Mouse (Mus musculus) forebrain, embryonic 14.5 days (tissue): ENCODE data around the gene Htr1f. TPM values are rescaled to one million over a fixed set of nuclear protein-coding genes. Genes with fewer than 3 reads are reported as not detected.
A peak's percentile ranks its signal among the peaks of the same experiment; 100 is the strongest.

Experiments used
- ATAC-seq: fragments of 200-750 bp; cut with Nextera tagmentation; 2 replicates; pipeline ENCODE4 v1.8.0; 2017; ENCODE audit warnings: mild to moderate bottlenecking, moderate library complexity
- DNase-seq: peaks from one replicate; pipeline ENCODE4 v3.0.0-alpha.2; 2015; ENCODE audit warnings: low spot score
- H3K27ac ChIP-seq: fragments of 300-500 bp; sonication (generic); 2 replicates; pipeline ENCODE4 v1.5.1; 2014; ENCODE audit warnings: low read depth, mild to moderate bottlenecking, control low read depth, low read length, moderate library complexity
- H3K27me3 ChIP-seq: fragments of 300-500 bp; sonication (generic); replicated peaks from 2 replicates; pipeline ENCODE4 v1.6.1; 2014; ENCODE audit warnings: low read length, control low read depth, mixed read lengths; ENCODE audit not compliant: control insufficient read depth, insufficient read depth
- H3K36me3 ChIP-seq: fragments of 300-500 bp; sonication (generic); 2 replicates; pipeline ENCODE4 v1.6.1; 2014; ENCODE audit warnings: low read length, control low read depth; ENCODE audit not compliant: control insufficient read depth, insufficient read depth
- H3K4me1 ChIP-seq: fragments of 300-500 bp; sonication (generic); 2 replicates; pipeline ENCODE4 v1.6.1; 2014; ENCODE audit warnings: antibody characterized with exemption, low read length, control low read depth; ENCODE audit not compliant: control insufficient read depth, insufficient read depth
- H3K4me2 ChIP-seq: fragments of 300-500 bp; sonication (generic); 2 replicates; pipeline ENCODE4 v1.6.1; 2014; ENCODE audit warnings: mild to moderate bottlenecking, control low read depth, low read length
- H3K4me3 ChIP-seq: fragments of 300-500 bp; sonication (generic); 2 replicates; pipeline ENCODE4 v1.5.1; 2014; ENCODE audit warnings: low read depth, low read length, control low read depth
- H3K9ac ChIP-seq: fragments of 300-500 bp; sonication (generic); 2 replicates; pipeline ENCODE4 v1.6.1; 2014; ENCODE audit warnings: mild to moderate bottlenecking, low read length, control low read depth, moderate library complexity
- H3K9me3 ChIP-seq: fragments of 300-500 bp; sonication (generic); replicated peaks from 2 replicates; pipeline ENCODE4 v1.6.1; 2016; ENCODE audit warnings: low read length, control low read depth, mixed read lengths; ENCODE audit not compliant: control insufficient read depth
- WGBS: fragments of 180-500 bp; shearing (Covaris S2); extraction: QIAGEN DNeasy Blood & Tissue Kit; methylation state at CpG from one replicate; pipeline ENCODE4 v1.1.7; 2014; 5-methylcytosine and 5-hydroxymethylcytosine counted together
- polyA plus RNA-seq: library from polyadenylated mRNA; unstranded; fragments of >200 nt; fragmentation: Nextera tagmentation; extraction: Ambion mirVana; gene quantifications from 2 replicates; pipeline ENCODE4 v1.2.1, GENCODE M21; 2014

The Htr1f gene
- polyA plus RNA-seq, 1 experiment from 2014 or later: 0.19 TPM

DNA sequence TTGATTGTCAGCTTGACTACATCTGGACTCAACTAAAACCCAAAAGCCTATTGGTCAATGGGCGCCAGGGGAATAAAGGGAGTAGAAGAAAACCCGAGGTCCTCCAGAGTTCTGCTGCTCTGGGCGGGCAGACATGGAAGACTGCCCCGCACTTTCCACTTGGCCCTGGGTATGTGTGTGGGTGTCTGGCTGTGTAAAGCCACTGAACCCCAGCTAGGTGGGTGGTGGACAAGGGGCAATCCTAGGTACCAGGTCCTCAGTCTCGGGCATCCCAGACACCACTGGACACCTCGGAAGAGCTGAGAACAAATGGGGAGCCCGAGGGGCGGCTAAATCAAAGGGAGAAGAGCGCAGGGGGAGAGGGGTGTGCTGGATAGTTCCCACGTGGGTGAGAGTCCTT lies 196.9 kb downstream of the Htr1f start:
- H3K36me3 ChIP-seq: no peaks in the 10 kb centered on the region
- no peaks in the 10 kb centered on the region for H3K27me3 ChIP-seq
- H3K4me1 ChIP-seq: no peaks in the 10 kb centered on the region
- 81% methylated on average over 10 of the region's 10 CpGs for WGBS
- no peaks in the 10 kb centered on the region for H3K9me3 ChIP-seq
- no peak overlapping the region for H3K27ac ChIP-seq
- ATAC-seq (no peak), DNase-seq (no peak)
- H3K9ac ChIP-seq: no peak overlapping the region
- no peak overlapping the region for H3K4me3 ChIP-seq
- H3K4me2 ChIP-seq: no peak overlapping the region

- Histone ChIP-seq H3K9ac (no peak overlapping the region), H3K27me3 (no peaks in the 10 kb centered on the region), H3K9me3 (no peaks in the 10 kb centered on the region), H3K4me3 (no peak overlapping the region), H3K4me1 (no peaks in the 10 kb centered on the region), H3K36me3 (no peaks in the 10 kb centered on the region), H3K4me2 (no peak overlapping the region), H3K27ac (no peak overlapping the region)
- WGBS: 35% methylated on average over 3 of the region's 3 CpGs
- ATAC-seq: 0 out of 2 replicates have a peak, but pooled peaks have one; percentile 29
- DNase-seq: peak; percentile 47
Measured at GRCm38 (mm10) chr16:64907112-64907511, 198.5 kb downstream of the Htr1f start.

DNA sequence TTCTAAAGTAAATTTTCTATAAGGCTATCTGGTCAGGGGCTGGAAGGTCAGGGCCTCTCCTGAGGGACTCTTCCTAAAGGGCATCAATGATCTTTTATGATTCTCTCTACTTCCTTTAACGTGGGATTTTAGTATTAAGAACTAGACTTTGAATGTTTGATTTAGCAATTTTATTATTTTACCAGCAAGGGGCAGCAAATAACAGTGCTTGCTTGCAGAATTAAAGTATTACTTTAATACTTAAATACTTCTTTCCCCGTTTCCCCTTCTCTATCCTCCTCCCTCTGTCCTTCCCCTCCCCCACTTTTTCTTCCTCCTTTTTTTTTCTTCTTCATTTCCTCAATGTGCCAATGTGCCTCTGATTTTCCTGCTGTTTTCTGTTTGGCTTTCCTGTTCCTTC lies 202.3 kb downstream of the Htr1f start:
- Histone ChIP-seq H3K4me1 (no peaks in the 10 kb centered on the region), H3K27me3 (no peaks in the 10 kb centered on the region), H3K9me3 (no peaks in the 10 kb centered on the region), H3K27ac (no peak overlapping the region), H3K4me2 (no peak overlapping the region), H3K9ac (no peak overlapping the region), H3K4me3 (no peak overlapping the region), H3K36me3 (no peaks in the 10 kb centered on the region)
- DNase-seq: peak; percentile 38
- no peak for ATAC-seq
- 57% methylated on average over 2 of the region's 2 CpGs for WGBS

DNA sequence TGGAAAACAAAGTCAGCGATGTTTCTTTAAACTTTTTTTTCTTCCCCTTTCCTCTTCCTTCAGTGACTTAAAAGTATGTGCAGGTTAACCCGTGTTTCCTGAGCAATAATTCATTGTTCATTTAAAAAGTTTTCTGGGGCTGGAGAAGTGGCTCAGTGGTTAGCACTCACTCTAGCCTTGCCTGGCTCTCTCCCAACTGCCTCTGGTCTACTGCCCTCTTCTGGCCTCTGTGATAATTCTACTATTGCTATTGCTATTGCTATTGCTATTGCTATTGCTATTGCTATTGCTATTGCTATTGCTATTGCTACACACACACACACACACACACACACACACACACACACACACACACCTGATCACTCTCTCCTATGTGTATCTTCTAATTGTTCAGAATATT lies 206.6 kb downstream of the Htr1f start:
- Histone ChIP-seq H3K4me1 (no peaks in the 10 kb centered on the region), H3K36me3 (no peaks in the 10 kb centered on the region), H3K27me3 (no peaks in the 10 kb centered on the region), H3K9ac (no peak overlapping the region), H3K4me3 (no peak overlapping the region), H3K4me2 (no peak overlapping the region), H3K27ac (no peak overlapping the region), H3K9me3 (no peaks in the 10 kb centered on the region)
- WGBS: 69% methylated on average over 2 of the region's 2 CpGs
- DNase-seq (no peak), ATAC-seq (no peak)

GRCm38 (mm10) chr16:64889496-64889895 lies 216.2 kb downstream of the Htr1f start:
- 86% methylated on average over 3 of the region's 3 CpGs for WGBS
- H3K4me2 ChIP-seq: no peak overlapping the region
- H3K4me1 ChIP-seq: no peaks in the 10 kb centered on the region
- no peak overlapping the region for H3K4me3 ChIP-seq
- 0 out of 2 replicates have a peak, but pooled peaks cover 3% of the 10 kb centered on the region for H3K9me3 ChIP-seq
- no peak overlapping the region for H3K9ac ChIP-seq
- ATAC-seq (no peak), DNase-seq (no peak)
- H3K27ac ChIP-seq: no peak overlapping the region
- no peaks in the 10 kb centered on the region for H3K27me3 ChIP-seq
- H3K36me3 ChIP-seq: no peaks in the 10 kb centered on the region

- Histone ChIP-seq H3K9me3 (0 out of 2 replicates have a peak, but pooled peaks cover 3% of the 10 kb centered on the region), H3K9ac (no peak overlapping the region), H3K36me3 (no peaks in the 10 kb centered on the region), H3K4me1 (no peaks in the 10 kb centered on the region), H3K27ac (no peak overlapping the region), H3K4me3 (no peak overlapping the region), H3K27me3 (no peaks in the 10 kb centered on the region), H3K4me2 (no peak overlapping the region)
- no peak for ATAC-seq
- no peak for DNase-seq
- 50% methylated on average over 4 of the region's 4 CpGs for WGBS
Measured at GRCm38 (mm10) chr16:64885547-64885946, 220.1 kb downstream of the Htr1f start.

GRCm38 (mm10) chr16:64885142-64885541 lies 220.5 kb downstream of the Htr1f start:
- DNase-seq (no peak), ATAC-seq (no peak)
- H3K27me3 ChIP-seq: no peaks in the 10 kb centered on the region
- no peak overlapping the region for H3K4me2 ChIP-seq
- no peak overlapping the region for H3K4me3 ChIP-seq
- 0 out of 2 replicates have a peak, but pooled peaks cover 3% of the 10 kb centered on the region for H3K9me3 ChIP-seq
- H3K4me1 ChIP-seq: no peaks in the 10 kb centered on the region
- 35% methylated on average over 3 of the region's 3 CpGs for WGBS
- H3K36me3 ChIP-seq: no peaks in the 10 kb centered on the region
- no peak overlapping the region for H3K9ac ChIP-seq
- H3K27ac ChIP-seq: no peak overlapping the region

DNA sequence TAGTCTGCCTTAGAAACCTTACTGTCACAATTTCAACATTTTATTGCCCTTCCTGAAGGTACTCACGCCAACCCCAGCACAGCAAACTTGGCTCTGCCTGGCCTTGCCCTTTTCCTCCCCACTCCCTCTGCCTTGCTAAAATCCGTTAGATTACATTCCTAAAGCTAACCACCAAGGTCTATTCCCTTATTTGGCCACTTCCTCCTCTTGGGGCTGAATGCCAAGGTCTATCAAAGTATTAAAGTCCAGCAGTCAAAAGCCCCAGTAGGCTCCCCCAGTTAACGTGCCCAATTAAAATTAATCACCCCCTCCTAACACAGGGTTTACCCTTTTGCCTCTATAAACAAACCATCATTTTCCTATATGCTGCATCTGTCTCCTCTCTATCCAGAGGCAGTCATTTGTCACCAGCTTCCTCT lies 221.2 kb downstream of the Htr1f start:
- DNase-seq (peak; percentile 23), ATAC-seq (no peak)
- 30% methylated on average over 3 of the region's 3 CpGs for WGBS
- Histone ChIP-seq H3K4me2 (no peak overlapping the region), H3K9me3 (0 out of 2 replicates have a peak, but pooled peaks cover 3% of the 10 kb centered on the region), H3K27ac (no peak overlapping the region), H3K9ac (no peak overlapping the region), H3K4me1 (no peaks in the 10 kb centered on the region), H3K4me3 (no peak overlapping the region), H3K27me3 (no peaks in the 10 kb centered on the region), H3K36me3 (no peaks in the 10 kb centered on the region)

DNA sequence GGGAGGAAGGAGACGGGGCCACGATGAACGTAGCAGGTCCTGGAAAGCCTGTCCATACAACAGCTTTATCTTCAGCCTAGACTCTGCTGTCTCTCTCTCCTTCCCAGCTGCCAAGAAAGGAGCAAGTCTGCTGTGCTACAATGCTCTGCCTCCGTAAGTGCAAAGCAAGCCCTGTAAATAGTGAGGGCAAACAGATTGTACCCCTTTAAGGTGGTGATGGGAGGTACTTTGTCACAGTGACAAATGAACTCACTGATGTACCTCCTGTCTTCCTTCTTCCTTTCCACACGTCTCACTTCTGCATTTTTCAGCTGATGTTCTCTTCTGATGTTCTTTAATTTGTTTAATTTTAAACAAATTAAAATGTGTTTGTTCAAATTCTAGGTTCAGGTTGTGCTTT lies 221.8 kb downstream of the Htr1f start:
- WGBS: 70% methylated on average over 5 of the region's 5 CpGs
- Histone ChIP-seq H3K9ac (no peak overlapping the region), H3K4me2 (no peak overlapping the region), H3K27ac (no peak overlapping the region), H3K36me3 (no peaks in the 10 kb centered on the region), H3K27me3 (no peaks in the 10 kb centered on the region), H3K4me1 (no peaks in the 10 kb centered on the region), H3K4me3 (no peak overlapping the region), H3K9me3 (0 out of 2 replicates have a peak, but pooled peaks cover 2% of the 10 kb centered on the region)
- no peak for DNase-seq
- ATAC-seq: no peak
